Mouse (Mus musculus) urinary bladder, postnatal 25 days (tissue): ENCODE data around the gene Btbd35f30.
"Not testable (repeated sequence)": the region's sequence is repeated elsewhere in the genome, so short reads cannot be mapped to it uniquely, and the experiment has no call there.

ENCODE experiments used
- DNase-seq: peaks from one replicate; pipeline ENCODE4 v3.0.0; 2022; ENCODE audit warnings: low spot score

The Btbd35f30 gene

DNA sequence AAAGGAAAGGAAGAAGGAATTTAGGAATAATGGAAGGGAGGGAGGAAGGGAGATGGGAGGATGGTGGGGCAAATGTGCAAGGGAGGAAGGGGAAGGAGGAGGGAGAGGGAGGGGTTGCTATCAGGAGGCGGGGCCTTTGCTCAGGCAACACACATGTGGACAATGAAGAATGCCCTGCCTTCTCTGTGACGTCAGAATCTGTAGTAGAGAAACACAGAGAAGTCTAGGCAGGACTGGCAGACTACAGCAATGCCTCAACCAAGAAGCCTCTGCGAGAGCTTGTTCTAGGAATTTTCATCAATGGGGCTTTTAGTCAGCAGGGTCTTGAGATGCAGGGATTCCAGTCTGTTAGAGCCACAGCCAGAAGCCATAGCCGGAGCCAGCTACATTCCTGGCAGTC lies at the start of gene Btbd35f30:
TSS of gene Btbd35f30 (plus strand) at position 301 of the 400 bp plus-strand sequence.
- DNase-seq = not testable (repeated sequence)

DNA sequence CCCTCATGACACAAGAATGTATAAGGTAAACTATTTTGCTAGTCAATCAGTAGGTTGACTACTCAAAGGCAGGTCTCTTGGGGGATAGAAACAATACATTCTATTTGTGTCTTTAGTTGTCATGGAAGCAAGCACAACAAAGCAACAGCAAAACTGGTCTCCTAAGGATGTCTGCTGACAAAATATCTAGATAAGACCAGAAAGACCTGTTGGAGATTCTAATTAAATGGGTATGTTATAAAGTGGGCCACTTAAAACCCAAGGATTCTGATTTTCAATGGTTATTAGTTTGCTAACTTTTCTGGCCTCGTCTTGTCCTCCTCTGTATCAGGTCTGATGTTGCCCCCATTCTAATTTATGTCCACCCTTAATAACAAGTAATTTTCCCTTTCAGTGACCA lies 47.0 kb downstream of the Btbd35f30 start, which contains the start of gene Gm21789:
TSS of gene Gm21789 (plus strand) at position 301 of the 400 bp plus-strand sequence.
- DNase-seq = not testable (repeated sequence)
